9 mouse cellular contexts compared by ENCODE assay signal in the genomic region with DNA sequence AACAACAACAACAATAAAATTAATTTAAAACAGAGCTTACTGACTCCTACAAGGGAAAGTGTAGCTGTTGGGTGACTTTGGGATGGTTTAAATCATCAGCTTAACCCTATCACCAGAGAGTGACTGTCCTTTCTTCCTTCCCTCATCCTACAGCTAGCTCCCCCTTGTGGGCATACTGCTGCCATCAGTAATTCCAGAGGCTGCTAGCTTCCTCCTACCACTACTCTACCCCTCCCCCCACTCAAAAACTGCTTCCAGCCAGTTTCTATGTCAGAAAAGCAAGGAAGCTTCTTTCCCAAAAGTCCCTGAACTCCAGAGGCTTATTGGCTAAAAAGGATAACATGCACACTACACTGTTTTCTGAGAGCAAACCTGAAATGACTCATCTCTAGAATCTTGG.
DNase-seq lines count a peak whose midpoint lies in the region; ATAC-seq and TF ChIP-seq lines count a peak whose summit lies in the region.
"Had no signal": no experiment of that assay in that cellular context is flagged by ENCODE, and none has a peak within 500 bp of the region (broad histone marks: within the 10 kb centered on the region; RNA-seq: fewer than 3 reads in every experiment).

No protein-coding gene starts in this region.

- TF ChIP-seq POLR2A in kidney, adult 2 months (IDR thresholded peaks at IDR 0.05; ENCODE audit: low read depth, low read length): no peak
- TF ChIP-seq POLR2A in MEL (IDR thresholded peaks at IDR 0.05; ENCODE audit: control insufficient read depth in 1 of 2, insufficient read depth in 1 of 2, low read depth in 1 of 2, low read length in 2 of 2, poor library complexity in 1 of 2): no peak

- TF ChIP-seq RAD21 in MEL (IDR thresholded peaks at IDR 0.05; ENCODE audit: low read depth, low read length): no peak; the same call in 1 of the 2 replicates

- no peaks in the 10 kb centered on the region for H3K4me1 ChIP-seq in kidney, adult 2 months (ENCODE audit: control insufficient read depth, insufficient read depth, low read length)
- H3K4me1 ChIP-seq in MEL (ENCODE audit: control insufficient read depth in 1 of 2, insufficient read depth in 2 of 2, low read length in 2 of 2): no peaks in the 10 kb centered on the region

- ATAC-seq in monocyte, adult 5-6 weeks (replicated peaks; ENCODE audit: insufficient number of reproducible peaks, low FRiP score, low TSS enrichment, poor library complexity, severe bottlenecking): no peak

- H3K27me3 ChIP-seq in kidney, adult 2 months (replicated peaks; ENCODE audit: control insufficient read depth, insufficient read depth, low read length): no peaks in the 10 kb centered on the region
- H3K27me3 ChIP-seq in MEL (ENCODE audit: control insufficient read depth in 1 of 2, insufficient read depth in 2 of 2, low read length in 2 of 2): no peaks in the 10 kb centered on the region

- peak; percentile 27; the same call in 1 of the 2 replicates for TF ChIP-seq CTCF in kidney, adult 2 months (conservative IDR thresholded peaks at IDR 0.05; ENCODE audit: insufficient read depth, insufficient read length, low read depth, low read length)
- peak; percentile 24 to 44 (median 25); a peak in 5 of 6 replicates for TF ChIP-seq CTCF in MEL (IDR thresholded peaks at IDR 0.05 in 2 of 3, conservative IDR thresholded peaks at IDR 0.05 in 1 of 3; ENCODE audit: control insufficient read depth in 1 of 3, insufficient read depth in 1 of 3, low read depth in 2 of 3, low read length in 3 of 3, poor library complexity in 1 of 3, severe bottlenecking in 1 of 3)

- H3K9me3 ChIP-seq in MEL (replicated peaks; ENCODE audit: insufficient read depth, low read length): no peaks in the 10 kb centered on the region

- H3K36me3 ChIP-seq in kidney, adult 2 months (ENCODE audit: control insufficient read depth, insufficient read depth, low read length): no peaks in the 10 kb centered on the region
- H3K36me3 ChIP-seq in MEL (ENCODE audit: control insufficient read depth in 1 of 2, insufficient read depth in 2 of 2, low read length in 2 of 2): no peaks in the 10 kb centered on the region

- TF ChIP-seq EP300 in MEL (IDR thresholded peaks at IDR 0.05; ENCODE audit: low read depth in 1 of 2, low read length in 2 of 2): no peak

- H3K9ac ChIP-seq in MEL (ENCODE audit: control insufficient read depth, low read depth, low read length, poor library complexity, severe bottlenecking): no peak overlapping the region

- peak; percentile 11 for DNase-seq in kidney, adult 2 months
- DNase-seq in kidney, adult 9 months: no peak
- peak; percentile 2 to 14 for DNase-seq in B cell, adult 2 months
- DNase-seq in MEL (ENCODE audit: low read depth, low spot score): peak; percentile 19
- DNase-seq in heart, postnatal 36 days: peak; percentile 22 to 40
- DNase-seq in left cerebral cortex, adult 9 months (ENCODE audit: low spot score in 2 of 2): no peak
- DNase-seq: cerebellum, adult 11 months; layer of hippocampus, postnatal 36 days had no signal

- no peak overlapping the region for H3K4me3 ChIP-seq in kidney, adult 2 months (ENCODE audit: insufficient read depth, low read depth, low read length)
- H3K4me3 ChIP-seq in MEL (ENCODE audit: control insufficient read depth in 1 of 2, insufficient read depth in 1 of 2, low read depth in 2 of 2, low read length in 2 of 2): no peak overlapping the region

- no peaks in the 10 kb centered on the region for H3K79me2 ChIP-seq in MEL (ENCODE audit: control insufficient read depth, insufficient read depth, low read length, poor library complexity)

- intact Hi-C loops in heart, postnatal 36 days (cut with DNase I): loop anchor here (5.0 kb wide), 1 partner anchor 549 kb away; no protein-coding TSS in a partner anchor

- H3K27ac ChIP-seq in kidney, adult 2 months (ENCODE audit: insufficient read depth, low read depth, low read length): no peak overlapping the region
- H3K27ac ChIP-seq in MEL (ENCODE audit: control insufficient read depth, low read depth, low read length): no peak overlapping the region

TF ChIP-seq in MEL, 35 proteins besides CTCF, POLR2A, EP300 and RAD21:
- peak; percentile 35; the same call in 1 of the 2 replicates for TF ChIP-seq SMC3 (IDR thresholded peaks at IDR 0.05; ENCODE audit: low read depth, low read length)
- no peak for TF ChIP-seq ETS1 (IDR thresholded peaks at IDR 0.05; ENCODE audit: low read depth, low read length)

Comparison
In these comparisons a context has a peak if more than half of its experiments do, and no peak if none do; other contexts are left out.
1. DNase-seq: peak in kidney, adult 2 months (single experiment), B cell, adult 2 months (2 of 2), MEL (single experiment) and heart, postnatal 36 days (2 of 2); none in kidney, adult 9 months (single experiment) and left cerebral cortex, adult 9 months (0 of 2).